Mouse (Mus musculus): ENCODE data around the gene Mss51.

The Mss51 gene

DNA sequence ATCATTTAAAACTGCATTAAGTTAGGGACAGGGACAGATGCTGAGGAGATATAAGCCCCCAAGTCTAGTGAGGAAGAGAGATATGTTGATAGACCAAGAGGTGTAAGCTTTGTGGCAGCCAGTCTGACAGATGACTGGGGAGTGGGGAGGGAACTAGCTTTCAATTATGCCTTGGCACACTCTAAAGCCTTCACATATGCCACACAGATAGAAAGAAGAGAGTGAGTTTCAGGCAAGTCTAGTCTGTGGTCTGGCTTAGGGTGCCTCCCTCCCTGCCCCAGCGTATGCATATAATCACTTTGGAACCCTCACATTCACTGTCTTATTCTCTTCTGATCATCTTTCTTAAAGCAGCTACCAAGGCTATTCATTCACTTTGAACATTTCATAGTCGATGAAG lies 45.4 kb downstream of the Mss51 start:
- DNase-seq = no peak

- no peak for DNase-seq
These were observed 49.5 kb downstream of the Mss51 start for GRCm38 (mm10) chr14:20447209-20447608.

GRCm38 (mm10) chr14:20442252-20442651 lies 54.4 kb downstream of the Mss51 start:
- no peak for DNase-seq

- no peak for DNase-seq
These were observed 59.7 kb downstream of the Mss51 start for GRCm38 (mm10) chr14:20436976-20437375.

Data from kidney, postnatal 14 days (tissue).